Mouse (Mus musculus) cortical plate, adult 2 months (tissue): ENCODE results near the gene Dedd2. TPM values are rescaled to one million over a fixed set of nuclear protein-coding genes. Genes with fewer than 3 reads are reported as not detected.
"Not testable (repeated sequence)": the region's sequence is repeated elsewhere in the genome, so short reads cannot be mapped to it uniquely, and the experiment has no call there.

ENCODE experiments used
- H3K27ac ChIP-seq: fragments of 200-500 bp; 2 replicates; pipeline ENCODE4 v1.5.1; 2012; ENCODE audit warnings: low read length, control low read depth, inconsistent platforms; ENCODE audit not compliant: insufficient read depth
- H3K4me1 ChIP-seq: fragments of 200-500 bp; 2 replicates; pipeline ENCODE4 v1.6.1; 2011; ENCODE audit warnings: low read length; ENCODE audit not compliant: control insufficient read depth, insufficient read depth
- H3K4me3 ChIP-seq: fragments of 200-500 bp; 2 replicates; pipeline ENCODE4 v1.5.1; 2011; ENCODE audit warnings: mild to moderate bottlenecking, low read length, control low read depth; ENCODE audit not compliant: insufficient read depth
- CTCF ChIP-seq: fragments of 200-500 bp; IDR thresholded peaks from 2 replicates; pipeline ENCODE4 v1.5.1; 2011; ENCODE audit warnings: mild to moderate bottlenecking, control low read depth, low read length; ENCODE audit not compliant: insufficient read depth; ENCODE audit errors: extremely low read depth
- POLR2A ChIP-seq: fragments of 200-500 bp; IDR thresholded peaks from 2 replicates; pipeline ENCODE4 v1.6.1; 2011; ENCODE audit warnings: mild to moderate bottlenecking, low read length, control low read depth; ENCODE audit not compliant: insufficient read depth; ENCODE audit errors: extremely low read depth
- polyA plus RNA-seq: library from polyadenylated mRNA; depleted of rRNA; stranded (reverse); fragments of >200 nt; gene quantifications from 2 replicates; pipeline ENCODE4 v1.2.3, GENCODE M21; 2012; rRNA removed

Gene Dedd2
- polyA plus RNA-seq, result 22.7 and 25.7 TPM in 2 replicates

DNA sequence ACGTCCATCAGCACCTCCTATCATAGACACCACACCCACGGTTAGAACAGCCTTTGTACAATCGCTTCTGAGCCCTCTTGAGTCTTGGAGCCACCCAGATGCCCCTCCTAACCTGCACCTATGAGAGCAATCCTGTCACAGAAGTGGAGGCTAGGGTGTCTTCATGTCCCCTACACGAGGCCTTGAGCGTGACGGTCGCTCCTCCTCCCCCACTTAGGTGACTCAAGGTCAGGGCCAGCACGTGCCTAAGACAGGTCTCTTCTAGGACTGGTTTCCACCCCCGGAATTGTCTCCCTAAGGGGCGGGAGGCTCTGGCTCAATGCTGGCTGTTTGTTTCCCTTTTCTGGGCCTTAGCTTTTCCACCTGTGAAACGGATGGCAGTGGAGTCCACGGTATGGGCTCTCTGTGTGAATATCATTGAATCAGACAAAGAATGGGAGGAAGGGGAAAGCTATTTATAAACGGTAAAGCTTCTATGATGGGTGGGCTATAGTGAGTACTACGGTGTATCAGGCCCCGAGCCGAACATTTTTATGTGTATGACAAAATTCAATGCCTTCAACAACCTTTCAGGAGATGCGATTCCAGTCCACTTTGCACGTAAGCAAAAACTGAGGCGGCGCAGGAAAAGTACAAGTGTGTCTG is at the start of gene Dedd2:
TSS of gene Dedd2 (minus strand) at position 159 of the 645 bp plus-strand sequence.
- no peak for TF ChIP-seq POLR2A
- no peak for TF ChIP-seq CTCF
- H3K4me3 ChIP-seq, result peak within 1 kb of the TSS; percentile 86
- H3K27ac ChIP-seq, result 0 out of 2 replicates have a peak within 1 kb of the TSS, but pooled peaks have one; percentile 19
- no peaks in the 10 kb centered on the region for H3K4me1 ChIP-seq

DNA sequence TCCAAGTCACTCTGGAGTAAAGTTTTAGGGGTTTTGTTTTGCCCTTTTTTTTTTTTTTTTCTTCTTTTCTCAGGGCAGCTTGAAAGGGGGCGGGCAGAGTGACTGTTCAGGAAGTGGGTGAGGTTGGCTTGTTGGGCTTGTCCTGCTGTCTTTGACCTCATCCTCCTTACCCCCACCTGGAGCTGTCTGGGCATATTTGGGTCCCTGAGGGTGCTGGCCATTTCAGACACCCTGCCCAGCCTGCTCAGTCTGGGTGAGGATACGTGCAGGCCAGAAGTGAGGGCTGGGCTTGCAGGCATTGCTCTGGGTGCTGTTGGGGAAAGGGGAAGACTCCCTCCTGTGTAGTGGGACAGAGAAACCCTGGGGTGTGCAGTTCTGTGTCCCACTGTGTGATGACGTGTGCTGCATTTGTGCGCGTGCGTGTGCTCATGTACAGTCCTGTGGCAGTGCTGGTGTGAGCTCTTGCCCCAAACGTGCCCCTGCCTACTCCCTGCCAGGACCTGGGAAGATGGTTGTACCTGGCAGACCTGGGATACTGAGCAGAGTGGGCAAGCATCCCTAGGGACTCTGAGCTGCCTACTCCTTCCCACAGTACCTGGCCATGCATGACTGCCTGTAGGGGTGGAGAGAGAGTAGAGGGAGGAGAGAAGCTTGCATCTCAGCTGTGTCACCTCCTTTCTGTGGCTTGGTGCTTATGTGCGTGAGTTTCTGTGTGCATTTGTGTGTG is 49.3 kb upstream of the Dedd2 start:
- Histone ChIP-seq H3K27ac (no peak overlapping the region), H3K4me3 (peak overlapping the region; percentile 82; the same call in 1 of the 2 replicates), H3K4me1 (peaks cover 13% of the 10 kb centered on the region)
- no peak for TF ChIP-seq POLR2A
- TF ChIP-seq CTCF, result no peak

DNA sequence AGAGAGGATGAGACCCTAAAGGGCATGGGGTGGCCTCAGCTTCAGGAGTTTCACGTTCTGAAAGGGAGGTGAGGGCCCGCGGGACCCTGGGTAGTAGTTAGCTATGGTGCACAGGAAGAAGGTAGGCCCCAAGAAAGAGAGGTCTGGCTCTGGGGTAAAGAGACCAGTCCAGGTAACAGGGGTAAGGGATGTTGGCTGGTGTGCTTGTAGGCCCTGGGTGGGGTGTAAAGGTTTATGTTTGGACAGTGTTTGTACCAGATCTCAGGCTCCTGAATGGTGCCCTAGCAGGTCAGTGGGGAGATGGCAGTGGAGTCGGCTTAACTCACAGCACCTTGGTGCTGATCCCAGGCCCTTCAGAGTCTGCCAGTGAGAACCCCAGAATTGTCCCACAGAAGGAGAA is 48.6 kb upstream of the Dedd2 start:
- peaks cover 7% of the 10 kb centered on the region for H3K4me1 ChIP-seq
- TF ChIP-seq CTCF, result no peak
- TF ChIP-seq POLR2A, result no peak
- H3K4me3 ChIP-seq, result peak overlapping the region; percentile 82
- no peak overlapping the region for H3K27ac ChIP-seq

DNA sequence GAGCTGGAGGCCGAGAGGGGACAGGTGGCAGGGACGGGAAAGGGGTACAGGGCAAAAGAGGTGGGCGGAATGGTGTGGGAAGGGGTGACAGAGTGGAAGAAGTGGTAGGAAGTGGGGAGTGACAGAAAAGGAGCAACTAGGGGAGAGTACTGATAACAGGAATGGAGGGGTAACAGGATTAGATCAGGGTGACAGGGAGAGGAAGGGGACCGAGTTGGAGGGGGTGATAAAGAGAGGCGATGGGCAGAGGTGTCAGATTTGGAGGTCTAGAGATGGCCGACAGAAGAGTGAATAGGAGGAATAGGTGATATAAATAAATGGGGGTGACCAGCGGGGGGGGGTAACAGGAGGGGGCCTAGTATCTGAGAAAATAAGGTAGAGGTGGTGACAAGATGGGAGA is 48.2 kb upstream of the Dedd2 start:
- peak overlapping the region; percentile 82 for H3K4me3 ChIP-seq
- peaks cover 7% of the 10 kb centered on the region for H3K4me1 ChIP-seq
- TF ChIP-seq POLR2A (no peak), CTCF (no peak)
- no peak overlapping the region for H3K27ac ChIP-seq

DNA sequence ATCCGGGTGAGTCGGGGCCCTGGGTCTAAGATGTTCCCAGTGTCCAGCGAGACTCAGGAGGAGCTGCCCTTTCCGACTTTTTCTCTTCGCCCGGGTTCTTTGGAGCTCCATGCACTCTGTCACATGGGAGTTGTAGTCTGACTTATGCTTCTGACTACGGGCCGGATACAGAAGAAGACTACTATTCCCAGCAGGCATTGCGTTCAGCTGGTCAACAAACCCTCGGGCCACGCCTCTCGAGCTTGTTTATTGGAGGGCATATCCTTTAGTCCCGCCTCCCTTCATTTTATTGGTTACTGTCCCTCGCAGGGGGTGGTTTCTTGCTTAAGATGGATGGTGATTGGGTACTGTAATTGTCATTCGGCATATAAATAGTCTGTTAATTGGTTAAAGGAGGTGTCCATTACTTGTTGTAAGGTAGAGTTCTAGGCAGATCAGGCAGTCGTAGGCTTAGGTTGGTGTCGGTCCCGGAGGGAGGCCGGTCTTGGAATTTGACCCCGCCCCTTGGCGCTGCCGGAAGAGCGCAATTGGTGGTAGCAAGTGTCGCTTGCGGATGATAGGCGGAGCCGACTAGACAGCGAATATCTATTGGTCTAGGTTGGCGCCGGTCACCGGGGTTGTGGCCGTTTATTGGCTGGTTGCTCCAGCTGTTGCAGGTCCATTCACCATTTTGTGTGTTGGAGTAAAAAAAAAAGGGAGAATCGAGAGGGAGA is 47.5 kb upstream of the Dedd2 start:
- peak overlapping the region; percentile 82 for H3K4me3 ChIP-seq
- peaks cover 7% of the 10 kb centered on the region for H3K4me1 ChIP-seq
- peak overlapping the region; percentile 91 for H3K27ac ChIP-seq
- TF ChIP-seq POLR2A (no peak), CTCF (no peak)

DNA sequence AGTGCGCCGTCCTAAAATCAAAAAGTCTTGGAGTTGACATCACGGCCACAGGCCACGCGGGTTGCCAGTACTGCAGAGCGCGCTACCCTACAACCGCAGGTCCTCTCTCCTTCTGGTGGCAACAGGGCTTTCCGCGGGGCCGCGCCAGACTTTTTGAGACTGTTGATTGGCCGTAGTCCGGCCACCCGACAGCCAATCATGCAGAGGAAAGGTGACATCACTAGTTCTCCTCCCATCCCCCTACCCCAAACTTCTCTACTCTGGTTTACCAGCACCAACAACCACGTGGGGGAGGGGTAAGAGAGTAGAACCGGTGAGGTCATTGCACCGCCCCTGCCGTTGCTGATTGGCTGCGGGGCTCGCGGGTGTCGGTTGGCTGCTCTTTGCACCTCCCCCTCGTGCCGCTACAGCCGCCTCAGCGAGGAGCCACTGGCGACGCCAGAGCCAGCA is 46.9 kb upstream of the Dedd2 start, which contains the start of gene Cic:
TSS of gene Cic (plus strand) at position 404 of the 450 bp plus-strand sequence.
- TF ChIP-seq POLR2A (no peak; the same call in 1 of the 2 replicates), CTCF (no peak)
- H3K4me3 ChIP-seq, result peak within 1 kb of the TSS; percentile 82
- peaks cover 7% of the 10 kb centered on the region for H3K4me1 ChIP-seq
- peak within 1 kb of the TSS; percentile 91 for H3K27ac ChIP-seq

DNA sequence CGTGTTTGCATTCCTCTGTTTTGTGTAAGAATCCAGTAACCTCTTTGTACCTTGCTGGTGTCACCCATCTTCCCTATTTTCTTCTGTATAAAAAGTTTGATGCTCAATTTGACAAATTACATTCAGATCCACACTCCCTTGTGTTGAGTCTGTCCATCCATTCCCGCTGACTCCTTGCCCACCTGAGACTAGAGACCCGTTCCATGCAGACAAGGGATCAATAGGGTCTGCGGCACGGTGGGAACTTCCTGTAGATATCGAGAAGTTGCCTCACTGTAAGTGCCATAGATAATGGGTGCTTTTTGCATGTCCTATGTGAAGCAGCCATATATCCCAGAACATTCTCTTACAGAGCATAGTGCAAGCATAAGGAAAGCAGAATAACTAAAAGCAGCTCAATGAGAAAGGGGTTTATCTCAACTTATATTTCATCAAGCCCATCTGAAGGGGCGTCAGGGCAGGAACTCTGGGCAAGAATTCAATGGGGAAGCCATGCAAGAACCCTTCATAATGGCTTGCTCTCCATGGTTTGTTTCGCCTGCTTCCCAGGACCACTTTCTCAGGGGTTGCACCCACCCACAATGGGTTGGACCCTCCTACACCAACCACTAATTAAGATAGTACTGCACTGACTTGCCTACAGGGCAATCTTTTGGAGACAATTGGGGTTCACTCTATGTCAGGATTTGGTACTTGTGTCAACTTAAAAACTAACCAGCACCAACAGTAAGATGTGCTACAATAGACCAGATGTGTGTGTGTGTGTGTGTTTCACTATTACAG is 46.0 kb upstream of the Dedd2 start:
- Histone ChIP-seq H3K27ac (no peak overlapping the region), H3K4me1 (peaks cover 7% of the 10 kb centered on the region), H3K4me3 (no peak overlapping the region)
- no peak for TF ChIP-seq POLR2A
- TF ChIP-seq CTCF, result no peak

DNA sequence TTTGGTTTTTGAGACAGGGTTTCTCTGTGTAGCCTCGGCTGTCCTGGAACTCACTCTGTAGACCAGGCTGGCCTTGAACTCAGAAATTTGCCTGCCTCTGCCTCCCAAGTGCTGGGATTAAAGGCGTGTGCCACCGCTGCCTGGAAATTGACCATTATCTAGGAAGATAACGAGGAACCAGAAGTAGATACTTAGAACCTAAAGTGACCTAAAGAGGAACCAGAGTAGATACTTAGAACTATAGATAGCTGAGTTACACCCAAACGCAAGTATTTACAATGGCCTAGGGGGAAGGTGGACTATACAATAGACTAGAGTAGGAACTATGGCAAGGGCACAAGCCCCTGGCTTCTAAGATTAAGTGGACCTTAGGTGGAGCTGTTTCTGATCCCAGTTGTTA is 45.3 kb upstream of the Dedd2 start:
- H3K4me3 ChIP-seq, H3K27ac ChIP-seq, H3K4me1 ChIP-seq: not testable (repeated sequence)

DNA sequence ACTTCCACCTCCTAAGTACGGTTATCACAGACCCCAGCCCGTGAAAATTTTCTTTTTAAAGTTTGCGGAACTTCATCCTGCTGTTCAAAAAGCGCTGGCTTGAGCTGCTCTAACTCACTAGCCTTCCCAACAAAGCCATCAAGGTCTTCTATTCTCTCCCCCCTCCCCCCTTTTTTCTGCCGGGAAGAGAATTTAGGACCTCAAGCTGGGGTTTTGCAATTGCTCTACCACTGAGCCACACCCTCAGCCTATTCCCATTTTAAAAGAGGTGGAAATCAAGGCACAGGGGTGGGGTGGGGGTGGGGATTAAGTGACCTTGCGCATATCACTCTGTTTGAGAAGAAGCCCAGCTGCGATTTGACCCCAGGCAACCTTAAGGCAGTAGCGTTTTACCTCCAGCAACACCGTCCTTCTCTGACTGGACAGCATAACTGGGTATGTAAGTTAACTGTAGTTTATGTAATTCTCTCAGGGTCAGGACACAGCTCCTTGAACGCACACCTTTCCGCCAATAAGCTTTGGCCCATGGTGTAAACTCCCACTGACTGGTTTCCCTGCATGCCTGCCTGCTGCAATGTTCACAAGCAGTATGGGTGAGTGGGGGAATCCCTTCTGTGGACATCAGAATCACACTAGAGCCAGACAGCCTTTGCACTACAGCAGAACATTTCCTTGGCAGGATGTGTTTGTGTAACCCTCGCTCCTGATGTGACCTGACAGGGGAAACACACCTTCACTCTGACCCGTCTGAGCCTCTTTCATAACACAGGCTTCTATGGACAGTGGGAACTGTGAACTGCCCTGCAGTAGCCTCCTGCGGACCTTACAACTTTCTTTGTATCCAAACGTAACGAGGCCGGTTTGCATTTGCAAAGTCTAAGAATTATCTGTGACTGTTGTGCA is 43.8 kb upstream of the Dedd2 start:
- H3K27ac ChIP-seq, result no peak overlapping the region
- no peak overlapping the region for H3K4me3 ChIP-seq
- H3K4me1 ChIP-seq, result peaks cover 1% of the 10 kb centered on the region; the same call in 1 of the 2 replicates
- no peak for TF ChIP-seq CTCF
- TF ChIP-seq POLR2A, result no peak
